Mouse (Mus musculus) layer of hippocampus, postnatal 25 days (tissue): ENCODE measurements around the gene Ogfod1. TPM values are rescaled to one million over a fixed set of nuclear protein-coding genes. Genes with fewer than 3 reads are reported as not detected.
A peak's percentile ranks its signal among the peaks of the same experiment; 100 is the strongest.

Experiments used
- DNase-seq, 2 experiments: peaks; one replicate each; pipeline ENCODE4 v3.0.0; 2022; ENCODE audit warnings: mixed read lengths in 2 of 2, low spot score in 1 of 2; ENCODE audit errors: extremely low spot score in 1 of 2
- total RNA-seq, 2 experiments: library from RNA; stranded (reverse); gene quantifications; 2 replicates each; pipeline ENCODE4 v1.2.3; 2021

Gene Ogfod1
- total RNA-seq, 2 experiments from 2014 or later, result 86.5 to 98.2 TPM

GRCm38 (mm10) chr8:94066121-94066863, 29.3 kb downstream of the Ogfod1 start:
- DNase-seq, result no peak

GRCm38 (mm10) chr8:94068793-94069192, 31.8 kb downstream of the Ogfod1 start:
- DNase-seq, result no peak

GRCm38 (mm10) chr8:94076461-94077192, 39.6 kb downstream of the Ogfod1 start:
- DNase-seq, result no peak

GRCm38 (mm10) chr8:94087964-94088363, 51.0 kb downstream of the Ogfod1 start:
- DNase-seq, result no peak

- DNase-seq, result no peak
Measured at GRCm38 (mm10) chr8:94089715-94090114, 52.7 kb downstream of the Ogfod1 start.

- DNase-seq, result no peak
Measured at GRCm38 (mm10) chr8:94092848-94093247, 55.9 kb downstream of the Ogfod1 start.

GRCm38 (mm10) chr8:94094281-94094680, 57.3 kb downstream of the Ogfod1 start:
- no peak for DNase-seq

GRCm38 (mm10) chr8:94098081-94098974, 61.3 kb downstream of the Ogfod1 start, which contains the start of gene Bbs2:
Gene Bbs2, minus strand, starts transcription at chr8:94098928.
- peak; percentile 94 to 97 for DNase-seq

GRCm38 (mm10) chr8:94098996-94099395, 62.0 kb downstream of the Ogfod1 start:
- DNase-seq, result no peak

GRCm38 (mm10) chr8:94104146-94104545, 67.1 kb downstream of the Ogfod1 start:
- no peak for DNase-seq

- no peak for DNase-seq
Measured at GRCm38 (mm10) chr8:94107871-94108270, 70.9 kb downstream of the Ogfod1 start.

GRCm38 (mm10) chr8:94109396-94109795, 72.4 kb downstream of the Ogfod1 start:
- no peak for DNase-seq

GRCm38 (mm10) chr8:94109835-94110234, 72.8 kb downstream of the Ogfod1 start:
- no peak for DNase-seq

GRCm38 (mm10) chr8:94110526-94111177, 73.7 kb downstream of the Ogfod1 start:
- DNase-seq, result no peak

- DNase-seq, result no peak
Measured at GRCm38 (mm10) chr8:94113435-94113834, 76.4 kb downstream of the Ogfod1 start.

- DNase-seq, result no peak
Measured at GRCm38 (mm10) chr8:94113972-94114371, 77.0 kb downstream of the Ogfod1 start.
